Mouse (Mus musculus) CH12.LX (cell line): ENCODE measurements at regions not wholly inside any gene's neighbourhood (a gene's known extent, or its start where the extent isn't known, plus 50 kb on each side); places are given as distances from the start of the nearest gene placed in this dataset.

Source experiments
- DNase-seq: peaks from one replicate; pipeline ENCODE4 v3.0.0-alpha.2; 2013; ENCODE audit errors: extremely low read depth
- H3K27ac ChIP-seq: 2 replicates; pipeline ENCODE4 v1.5.1; 2012; ENCODE audit warnings: low read depth, mild to moderate bottlenecking, control low read depth, moderate library complexity; ENCODE audit not compliant: insufficient read depth
- H3K27me3 ChIP-seq: replicated peaks from 2 replicates; pipeline ENCODE3; 2012; ENCODE audit warnings: inconsistent platforms
- H3K36me3 ChIP-seq, 2 experiments: replicated peaks in 1 of 2; 2 replicates each; pipeline versions ENCODE3 to v1.6.1; 2012; ENCODE audit warnings: inconsistent platforms in 1 of 2, low read length in 1 of 2, mild to moderate bottlenecking in 1 of 2, mixed read lengths in 1 of 2, moderate library complexity in 1 of 2; ENCODE audit not compliant: control insufficient read depth in 1 of 2, insufficient read depth in 1 of 2
- H3K4me1 ChIP-seq, 2 experiments: 2 replicates each; pipeline ENCODE4 v1.6.1; 2012; ENCODE audit warnings: inconsistent platforms in 1 of 2, moderate library complexity in 1 of 2; ENCODE audit not compliant: insufficient read depth in 2 of 2, control insufficient read depth in 1 of 2
- H3K4me2 ChIP-seq: 2 replicates; pipeline ENCODE4 v1.6.1; 2012; ENCODE audit warnings: low read depth, mild to moderate bottlenecking, control low read depth; ENCODE audit not compliant: poor library complexity, insufficient read depth, severe bottlenecking
- H3K4me3 ChIP-seq, 3 experiments: fragments of 150-350 bp in 1 of 3; sonication (generic) in 1 of 3; replicated peaks in 1 of 3; 2 replicates each; pipeline versions ENCODE3 to v1.5.1; 2011 to 2012; ENCODE audit warnings: low read depth in 2 of 3, low read length in 2 of 3, mild to moderate bottlenecking in 2 of 3, moderate library complexity in 2 of 3, control low read depth in 1 of 3, improper control_type of control experiment in 1 of 3, inconsistent platforms in 1 of 3, mixed read lengths in 1 of 3; ENCODE audit not compliant: poor library complexity in 1 of 3
- H3K79me2 ChIP-seq: replicated peaks from 2 replicates; pipeline ENCODE4 v1.6.1; 2012; ENCODE audit warnings: mild to moderate bottlenecking, moderate library complexity; ENCODE audit not compliant: control insufficient read depth, poor library complexity, insufficient read depth, severe bottlenecking; ENCODE audit errors: extremely low read depth
- H3K9ac ChIP-seq: 2 replicates; pipeline ENCODE4 v1.6.1; 2012; ENCODE audit warnings: low read depth, mild to moderate bottlenecking, control low read depth, moderate library complexity; ENCODE audit not compliant: insufficient read depth
- H3K9me3 ChIP-seq: replicated peaks from 2 replicates; pipeline ENCODE3; 2012; ENCODE audit warnings: low read length, inconsistent platforms, mixed read lengths
- BHLHE40 ChIP-seq: IDR thresholded peaks from 2 replicates; pipeline ENCODE4 v1.6.1; 2011; ENCODE audit warnings: mild to moderate bottlenecking, low read depth, low read length, improper control_type of control experiment
- EP300 ChIP-seq: IDR thresholded peaks from 2 replicates; pipeline ENCODE4 v1.6.1; 2011; ENCODE audit warnings: low read length, improper control_type of control experiment
- ETS1 ChIP-seq: conservative IDR thresholded peaks from 2 replicates; pipeline ENCODE4 v1.6.1; 2012; ENCODE audit warnings: low read depth, mild to moderate bottlenecking, inconsistent platforms, low read length, improper control_type of control experiment, moderate library complexity
- GABPA ChIP-seq: IDR thresholded peaks from 2 replicates; pipeline ENCODE4 v1.6.1; 2012; ENCODE audit warnings: low read depth, low read length, improper control_type of control experiment, inconsistent platforms; ENCODE audit not compliant: insufficient replicate concordance
- JUND ChIP-seq: conservative IDR thresholded peaks from 2 replicates; pipeline ENCODE4 v1.6.1; 2011; ENCODE audit warnings: low read depth, low read length, improper control_type of control experiment
- MAZ ChIP-seq: IDR thresholded peaks from 2 replicates; pipeline ENCODE4 v1.6.1; 2012; ENCODE audit warnings: low read depth, mild to moderate bottlenecking, inconsistent platforms, low read length, improper control_type of control experiment, moderate library complexity
- MEF2A ChIP-seq: IDR thresholded peaks from 2 replicates; pipeline ENCODE4 v1.6.1; 2014; ENCODE audit warnings: low read depth, mild to moderate bottlenecking, inconsistent platforms, low read length, improper control_type of control experiment, borderline replicate concordance
- MXI1 ChIP-seq: IDR thresholded peaks from 2 replicates; pipeline ENCODE4 v1.6.1; 2011; ENCODE audit warnings: mild to moderate bottlenecking, low read depth, low read length, improper control_type of control experiment
- SIN3A ChIP-seq: IDR thresholded peaks from 2 replicates; pipeline ENCODE4 v1.6.1; 2012; ENCODE audit warnings: low read length, improper control_type of control experiment, inconsistent platforms
- SMC3 ChIP-seq: IDR thresholded peaks from 2 replicates; pipeline ENCODE4 v1.6.1; 2011; ENCODE audit warnings: low read depth, low read length, improper control_type of control experiment
- TCF12 ChIP-seq: IDR thresholded peaks from 2 replicates; pipeline ENCODE4 v1.6.1; 2014; ENCODE audit warnings: low read depth, mild to moderate bottlenecking, inconsistent platforms, low read length, improper control_type of control experiment
- USF2 ChIP-seq: conservative IDR thresholded peaks from 2 replicates; pipeline ENCODE4 v1.6.1; 2011; ENCODE audit warnings: low read depth, low read length, improper control_type of control experiment
- ZC3H11A ChIP-seq: IDR thresholded peaks from 2 replicates; pipeline ENCODE4 v1.6.1; 2012; ENCODE audit warnings: low read depth, mild to moderate bottlenecking, inconsistent platforms, low read length, improper control_type of control experiment
- ZNF384 ChIP-seq: IDR thresholded peaks from 2 replicates; pipeline ENCODE4 v1.6.1; 2012; ENCODE audit warnings: low read depth, low read length, improper control_type of control experiment, inconsistent platforms
- dilution Hi-C: fragments of 300-500 bp; cut with MboI; formaldehyde crosslinking; loops from 2 replicates; pipeline ENCODE4 v1.14.3; 2020; ENCODE audit warnings: low sequenced_read_pairs; ENCODE audit not compliant: extremely low pct_unique_long_range_greater_than_20kb, extremely low pct_ligation_motif_present
- in situ Hi-C: fragments of 300-500 bp; cut with MboI; formaldehyde crosslinking; loops from 3 replicates; pipeline ENCODE4 v1.14.3; 2019; ENCODE audit warnings: low sequenced_read_pairs, low pct_ligation_motif_present, low pct_unique_long_range_greater_than_20kb, mixed read lengths

- TF ChIP-seq GABPA = no peak
- no peak for TF ChIP-seq ZC3H11A
- no peak for TF ChIP-seq USF2
- TF ChIP-seq TCF12 = peak; percentile 87
- TF ChIP-seq EP300 = peak; percentile 78
- peak; percentile 46; the same call in 1 of the 2 replicates for TF ChIP-seq MEF2A
These were observed 188.0 kb upstream of the Jarid2 start (continued) for GRCm38 (mm10) chr13:44541243-44541653.

- H3K79me2 ChIP-seq = no peaks in the 10 kb centered on the region
- DNase-seq = no peak
- no peak overlapping the region for H3K27ac ChIP-seq
- in situ Hi-C loops (loop anchor here (25.0 kb wide), 1 partner anchor 682 kb away; no protein-coding TSS in a partner anchor), dilution Hi-C loops (no loop called here)
- no peaks in the 10 kb centered on the region for H3K36me3 ChIP-seq
- TF ChIP-seq MXI1 (no peak), SMC3 (no peak), JUND (no peak), MAZ (no peak), USF2 (no peak)
- H3K27me3 ChIP-seq = no peaks in the 10 kb centered on the region
- peaks cover 2% of the 10 kb centered on the region for H3K9me3 ChIP-seq
- H3K4me1 ChIP-seq = peaks cover 14 to 47% of the 10 kb centered on the region in 2 experiments
- H3K9ac ChIP-seq = no peak overlapping the region
- no peak overlapping the region for H3K4me2 ChIP-seq
- no peak overlapping the region for H3K4me3 ChIP-seq
These were observed 184.5 kb upstream of the Jarid2 start for GRCm38 (mm10) chr13:44544786-44545185.

GRCm38 (mm10) chr13:44546289-44546688 is 183.0 kb upstream of the Jarid2 start:
- no peak overlapping the region for H3K4me2 ChIP-seq
- H3K4me1 ChIP-seq = peaks cover 5 to 33% of the 10 kb centered on the region in 2 experiments
- no peak overlapping the region for H3K9ac ChIP-seq
- no peak overlapping the region for H3K27ac ChIP-seq
- no peak for DNase-seq
- H3K4me3 ChIP-seq = no peak overlapping the region
- dilution Hi-C loops = no loop called here
- in situ Hi-C loops = loop anchor here (25.0 kb wide), 1 partner anchor 684 kb away; no protein-coding TSS in a partner anchor
- H3K36me3 ChIP-seq = no peaks in the 10 kb centered on the region
- TF ChIP-seq ETS1 (no peak), JUND (no peak), GABPA (no peak), ZNF384 (peak; percentile 65), SIN3A (no peak), BHLHE40 (no peak)
- peaks cover 2% of the 10 kb centered on the region for H3K9me3 ChIP-seq
- H3K79me2 ChIP-seq = no peaks in the 10 kb centered on the region
- H3K27me3 ChIP-seq = no peaks in the 10 kb centered on the region
